Mouse (Mus musculus): ENCODE measurements around the gene 5730596B20Rik. TPM values are rescaled to one million over a fixed set of nuclear protein-coding genes. Genes with fewer than 3 reads are reported as not detected.
A peak's percentile ranks its signal among the peaks of the same experiment; 100 is the strongest.

Gene 5730596B20Rik
- polyA plus RNA-seq, 1 experiment from 2014 or later: 3.0 TPM

GRCm38 (mm10) chr6:52170166-52170897 lies 7.0 kb upstream of the 5730596B20Rik start:
- no peaks in the 10 kb centered on the region for H3K9me3 ChIP-seq (replicated peaks)
- peak overlapping the region; percentile 1; the same call in 1 of the 2 replicates for H3K4me3 ChIP-seq (replicated peaks)
- H3K27ac ChIP-seq (replicated peaks): peak overlapping the region; percentile 94
- H3K36me3 ChIP-seq: no peaks in the 10 kb centered on the region
- H3K4me1 ChIP-seq: peaks cover 88% of the 10 kb centered on the region
- H3K27me3 ChIP-seq (replicated peaks): no peaks in the 10 kb centered on the region
- peak overlapping the region; percentile 68 for H3K4me2 ChIP-seq
- ATAC-seq (ENCODE audit: low FRiP score): no peak
- peak overlapping the region; percentile 34 for H3K9ac ChIP-seq (replicated peaks)
- WGBS: 8% methylated on average over 40 of the region's 40 CpGs

- Histone ChIP-seq H3K27ac (replicated peaks) (peak overlapping the region; percentile 94), H3K4me3 (replicated peaks) (peak overlapping the region; percentile 1; the same call in 1 of the 2 replicates), H3K9me3 (replicated peaks) (no peaks in the 10 kb centered on the region), H3K4me2 (peak overlapping the region; percentile 68), H3K9ac (replicated peaks) (peak overlapping the region; percentile 34; the same call in 1 of the 2 replicates), H3K36me3 (no peaks in the 10 kb centered on the region), H3K27me3 (replicated peaks) (no peaks in the 10 kb centered on the region), H3K4me1 (peaks cover 87% of the 10 kb centered on the region)
- 23% methylated on average over 5 of the region's 5 CpGs for WGBS
- no peak for ATAC-seq (ENCODE audit: low FRiP score)
Measured at GRCm38 (mm10) chr6:52170898-52171223, 6.4 kb upstream of the 5730596B20Rik start.

- Histone ChIP-seq H3K4me1 (peaks cover 88% of the 10 kb centered on the region), H3K27ac (replicated peaks) (peak overlapping the region; percentile 94), H3K4me3 (replicated peaks) (no peak overlapping the region), H3K36me3 (no peaks in the 10 kb centered on the region), H3K27me3 (replicated peaks) (no peaks in the 10 kb centered on the region), H3K9me3 (replicated peaks) (no peaks in the 10 kb centered on the region), H3K9ac (replicated peaks) (0 out of 2 replicates have a peak overlapping the region, but pooled peaks have one; percentile 34), H3K4me2 (peak overlapping the region; percentile 68)
- WGBS: 11% methylated on average over 4 of the region's 4 CpGs
- ATAC-seq (ENCODE audit: low FRiP score): no peak
Measured at GRCm38 (mm10) chr6:52171331-52171730, 6.0 kb upstream of the 5730596B20Rik start.

- Histone ChIP-seq H3K27me3 (replicated peaks) (no peaks in the 10 kb centered on the region), H3K9ac (replicated peaks) (peak overlapping the region; percentile 48), H3K4me1 (peaks cover 88% of the 10 kb centered on the region), H3K27ac (replicated peaks) (peak overlapping the region; percentile 94), H3K4me3 (replicated peaks) (peak overlapping the region; percentile 38), H3K9me3 (replicated peaks) (no peaks in the 10 kb centered on the region), H3K4me2 (peak overlapping the region; percentile 68), H3K36me3 (no peaks in the 10 kb centered on the region)
- ATAC-seq (ENCODE audit: low FRiP score): peak; percentile 36
- 3% methylated on average over 7 of the region's 7 CpGs for WGBS
Measured at GRCm38 (mm10) chr6:52171938-52172337, 5.4 kb upstream of the 5730596B20Rik start.

- 1% methylated on average over 35 of the region's 35 CpGs for WGBS
- Histone ChIP-seq H3K4me1 (peaks cover 88% of the 10 kb centered on the region), H3K9me3 (replicated peaks) (no peaks in the 10 kb centered on the region), H3K4me3 (replicated peaks) (peak overlapping the region; percentile 38), H3K4me2 (peak overlapping the region; percentile 68), H3K27ac (replicated peaks) (peak overlapping the region; percentile 94), H3K9ac (replicated peaks) (peak overlapping the region; percentile 48), H3K27me3 (replicated peaks) (no peaks in the 10 kb centered on the region), H3K36me3 (no peaks in the 10 kb centered on the region)
- ATAC-seq (ENCODE audit: low FRiP score): peak; percentile 85
Measured at GRCm38 (mm10) chr6:52172501-52172900, 4.8 kb upstream of the 5730596B20Rik start.

GRCm38 (mm10) chr6:52173648-52174047 lies 3.6 kb upstream of the 5730596B20Rik start:
- Histone ChIP-seq H3K27ac (replicated peaks) (peak overlapping the region; percentile 60), H3K9me3 (replicated peaks) (no peaks in the 10 kb centered on the region), H3K36me3 (no peaks in the 10 kb centered on the region), H3K27me3 (replicated peaks) (no peaks in the 10 kb centered on the region), H3K9ac (replicated peaks) (no peak overlapping the region), H3K4me2 (peak overlapping the region; percentile 68), H3K4me3 (replicated peaks) (peak overlapping the region; percentile 38; the same call in 1 of the 2 replicates), H3K4me1 (peaks cover 87% of the 10 kb centered on the region)
- no peak for ATAC-seq (ENCODE audit: low FRiP score)
- WGBS: 7% methylated on average over 4 of the region's 4 CpGs

GRCm38 (mm10) chr6:52174968-52175751 lies 2.1 kb upstream of the 5730596B20Rik start:
- no peaks in the 10 kb centered on the region for H3K9me3 ChIP-seq (replicated peaks)
- no peaks in the 10 kb centered on the region for H3K36me3 ChIP-seq
- H3K4me3 ChIP-seq (replicated peaks): peak overlapping the region; percentile 46
- H3K4me2 ChIP-seq: peak overlapping the region; percentile 63
- H3K27me3 ChIP-seq (replicated peaks): no peaks in the 10 kb centered on the region
- 5% methylated on average over 41 of the region's 41 CpGs for WGBS
- ATAC-seq (ENCODE audit: low FRiP score): no peak
- peak overlapping the region; percentile 88 for H3K27ac ChIP-seq (replicated peaks)
- H3K4me1 ChIP-seq: peaks cover 90% of the 10 kb centered on the region
- peak overlapping the region; percentile 58 for H3K9ac ChIP-seq (replicated peaks)

GRCm38 (mm10) chr6:52175864-52176263 lies 1.4 kb upstream of the 5730596B20Rik start:
- H3K4me2 ChIP-seq: peak overlapping the region; percentile 63
- H3K9me3 ChIP-seq (replicated peaks): no peaks in the 10 kb centered on the region
- peak overlapping the region; percentile 58 for H3K9ac ChIP-seq (replicated peaks)
- no peaks in the 10 kb centered on the region for H3K36me3 ChIP-seq
- no peaks in the 10 kb centered on the region for H3K27me3 ChIP-seq (replicated peaks)
- H3K27ac ChIP-seq (replicated peaks): peak overlapping the region; percentile 88
- peaks cover 90% of the 10 kb centered on the region for H3K4me1 ChIP-seq
- H3K4me3 ChIP-seq (replicated peaks): peak overlapping the region; percentile 46
- WGBS: 1% methylated on average over 20 of the region's 35 CpGs
- ATAC-seq (ENCODE audit: low FRiP score): 0 out of 2 replicates have a peak, but pooled peaks have one; percentile 15

- WGBS: 9% methylated on average over 6 of the region's 6 CpGs
- Histone ChIP-seq H3K4me2 (peak overlapping the region; percentile 63), H3K36me3 (no peaks in the 10 kb centered on the region), H3K4me1 (peaks cover 90% of the 10 kb centered on the region), H3K9ac (replicated peaks) (peak overlapping the region; percentile 58), H3K27me3 (replicated peaks) (no peaks in the 10 kb centered on the region), H3K27ac (replicated peaks) (peak overlapping the region; percentile 88), H3K4me3 (replicated peaks) (peak overlapping the region; percentile 46), H3K9me3 (replicated peaks) (no peaks in the 10 kb centered on the region)
- no peak for ATAC-seq (ENCODE audit: low FRiP score)
Measured at GRCm38 (mm10) chr6:52176391-52176790, 907 bp upstream of the 5730596B20Rik start.

- 10% methylated on average over 9 of the region's 9 CpGs for WGBS
- H3K4me1 ChIP-seq: peaks cover 83% of the 10 kb centered on the region
- no peaks in the 10 kb centered on the region for H3K36me3 ChIP-seq
- no peaks in the 10 kb centered on the region for H3K27me3 ChIP-seq (replicated peaks)
- peak overlapping the region; percentile 58 for H3K9ac ChIP-seq (replicated peaks)
- H3K4me2 ChIP-seq: peak overlapping the region; percentile 63
- H3K9me3 ChIP-seq (replicated peaks): no peaks in the 10 kb centered on the region
- peak overlapping the region; percentile 46 for H3K4me3 ChIP-seq (replicated peaks)
- ATAC-seq (ENCODE audit: low FRiP score): no peak
- H3K27ac ChIP-seq (replicated peaks): peak overlapping the region; percentile 88
Measured at GRCm38 (mm10) chr6:52177806-52178205, 508 bp downstream of the 5730596B20Rik start.

- ATAC-seq (ENCODE audit: low FRiP score): no peak
- WGBS: 10% methylated on average over 4 of the region's 4 CpGs
- Histone ChIP-seq H3K27me3 (replicated peaks) (no peaks in the 10 kb centered on the region), H3K4me1 (peaks cover 86% of the 10 kb centered on the region), H3K9ac (replicated peaks) (peak overlapping the region; percentile 41), H3K9me3 (replicated peaks) (no peaks in the 10 kb centered on the region), H3K4me3 (replicated peaks) (peak overlapping the region; percentile 46), H3K4me2 (peak overlapping the region; percentile 63), H3K27ac (replicated peaks) (peak overlapping the region; percentile 88), H3K36me3 (no peaks in the 10 kb centered on the region; the same call in 1 of the 2 replicates)
Measured at GRCm38 (mm10) chr6:52178918-52179665, 1.8 kb downstream of the 5730596B20Rik start.
